ENCODE assay signal across 8 mouse cellular contexts in the genomic region with DNA sequence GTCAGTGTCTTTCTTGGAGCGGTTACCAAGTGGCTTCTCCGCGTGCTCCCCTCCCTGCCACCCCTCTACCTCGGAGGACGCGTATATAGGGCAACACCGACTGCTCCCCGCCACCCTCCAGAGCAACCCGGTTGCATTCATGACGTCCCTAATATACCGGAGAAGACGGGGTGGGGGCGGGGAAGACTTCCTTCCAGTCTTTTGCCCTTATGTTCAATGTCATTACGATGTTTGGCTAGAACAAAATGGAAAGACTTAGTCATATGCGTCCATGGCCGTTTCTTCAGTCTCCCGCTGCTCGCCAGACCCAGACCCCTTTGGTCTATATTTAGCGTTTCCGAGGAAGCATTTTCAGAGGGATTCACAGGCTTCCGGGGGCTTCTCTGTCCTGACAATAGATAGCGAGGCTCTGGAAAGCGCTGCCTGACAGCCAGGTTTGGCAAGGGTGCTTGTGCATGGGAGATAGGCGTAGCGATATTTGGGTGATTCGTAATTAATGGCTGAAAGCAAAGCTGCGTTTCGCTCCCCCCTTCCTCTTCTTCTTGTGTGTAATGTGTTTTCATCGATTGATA. TPM values are rescaled to one million over a fixed set of nuclear protein-coding genes. Genes with fewer than 3 reads are reported as not detected.
A peak's percentile ranks its signal among the peaks of the same experiment; 100 is the strongest.
DNase-seq lines count a peak whose midpoint lies in the region; ATAC-seq and TF ChIP-seq lines count a peak whose summit lies in the region.

No protein-coding gene starts in this region.

- DNase-seq in liver, embryonic 11.5 days (ENCODE audit: low spot score) = no peak
- DNase-seq in liver = no peak
- DNase-seq in limb, embryonic 14.5 days (ENCODE audit: low spot score) = peak; percentile 27
- DNase-seq in right cerebral cortex, adult 2 months (ENCODE audit: low spot score in 2 of 2) = peak; percentile 40 to 53
- no peak for DNase-seq in gastrocnemius, adult 8-10 months (ENCODE audit: low spot score in 2 of 2)
- DNase-seq in kidney, adult 9 months = no peak

- TF ChIP-seq CTCF in cortical plate, adult 2 months (IDR thresholded peaks at IDR 0.05; ENCODE audit: extremely low read depth, insufficient read depth, low read length) = no peak

- H3K36me3 ChIP-seq in liver, embryonic 11.5 days (ENCODE audit: control insufficient read depth, insufficient read depth, low read length) = no peaks in the 10 kb centered on the region
- H3K36me3 ChIP-seq in hindbrain, embryonic 12.5 days = no peaks in the 10 kb centered on the region
- H3K36me3 ChIP-seq in limb, embryonic 14.5 days (ENCODE audit: control insufficient read depth, insufficient read depth, low read length) = no peaks in the 10 kb centered on the region

- 0 out of 2 replicates have a peak, but pooled peaks have one; percentile 37 for TF ChIP-seq POLR2A in cortical plate, adult 2 months (IDR thresholded peaks at IDR 0.05; ENCODE audit: extremely low read depth, insufficient read depth, low read length)
- TF ChIP-seq POLR2A in limb, embryonic 14.5 days (IDR thresholded peaks at IDR 0.05; ENCODE audit: borderline replicate concordance, extremely low read depth, insufficient read depth, insufficient read length) = no peak

- WGBS in liver, embryonic 11.5 days = 2% methylated on average over 29 of the region's 29 CpGs
- under 1% methylated on average over 29 of the region's 29 CpGs for WGBS in hindbrain, embryonic 12.5 days
- WGBS in limb, embryonic 14.5 days = under 1% methylated on average over 26 of the region's 29 CpGs

- H3K9ac ChIP-seq in liver, embryonic 11.5 days (ENCODE audit: low read depth, low read length) = no peak overlapping the region
- peak overlapping the region; percentile 87 for H3K9ac ChIP-seq in hindbrain, embryonic 12.5 days
- peak overlapping the region; percentile 48 for H3K9ac ChIP-seq in limb, embryonic 14.5 days (ENCODE audit: low read depth, low read length, severe bottlenecking)

- no peaks in the 10 kb centered on the region for H3K9me3 ChIP-seq in liver, embryonic 11.5 days (ENCODE audit: control insufficient read depth, low read length)
- H3K9me3 ChIP-seq in hindbrain, embryonic 12.5 days (replicated peaks) = no peaks in the 10 kb centered on the region
- H3K9me3 ChIP-seq in limb, embryonic 14.5 days (ENCODE audit: control insufficient read depth, low read length) = no peaks in the 10 kb centered on the region

- H3K4me3 ChIP-seq in liver, embryonic 11.5 days (ENCODE audit: low read depth, low read length) = peak overlapping the region; percentile 56
- H3K4me3 ChIP-seq in cortical plate, adult 2 months (ENCODE audit: insufficient read depth, low read length) = peak overlapping the region; percentile 79
- peak overlapping the region; percentile 79 for H3K4me3 ChIP-seq in hindbrain, embryonic 12.5 days
- peak overlapping the region; percentile 66 for H3K4me3 ChIP-seq in limb, embryonic 14.5 days (replicated peaks; ENCODE audit: low read length)

- H3K27me3 ChIP-seq in liver, embryonic 11.5 days (replicated peaks; ENCODE audit: control insufficient read depth, insufficient read depth, low read length) = peaks cover 41% of the 10 kb centered on the region
- H3K27me3 ChIP-seq in hindbrain, embryonic 12.5 days = 0 out of 2 replicates have a peak, but pooled peaks cover 5% of the 10 kb centered on the region
- peaks cover 31% of the 10 kb centered on the region for H3K27me3 ChIP-seq in limb, embryonic 14.5 days (ENCODE audit: control insufficient read depth, insufficient read depth, low read length)

- peak overlapping the region; percentile 80 for H3K4me2 ChIP-seq in liver, embryonic 11.5 days
- peak overlapping the region; percentile 71 for H3K4me2 ChIP-seq in hindbrain, embryonic 12.5 days (replicated peaks)
- H3K4me2 ChIP-seq in limb, embryonic 14.5 days (replicated peaks; ENCODE audit: low read depth, low read length, severe bottlenecking) = peak overlapping the region; percentile 98

- no peak; the same call in 1 of the 2 replicates for ATAC-seq in liver, embryonic 11.5 days (replicated peaks; ENCODE audit: low FRiP score)
- peak; percentile 73 for ATAC-seq in hindbrain, embryonic 12.5 days (ENCODE audit: low FRiP score)
- peak; percentile 27; the same call in 1 of the 2 replicates for ATAC-seq in limb, embryonic 14.5 days (ENCODE audit: low FRiP score, low read depth)

- H3K27ac ChIP-seq in liver, embryonic 11.5 days (ENCODE audit: low read depth, low read length) = no peak overlapping the region
- H3K27ac ChIP-seq in cortical plate, adult 2 months (ENCODE audit: insufficient read depth, low read length) = peak overlapping the region; percentile 94
- peak overlapping the region; percentile 98 for H3K27ac ChIP-seq in hindbrain, embryonic 12.5 days
- no peak overlapping the region for H3K27ac ChIP-seq in limb, embryonic 14.5 days (replicated peaks; ENCODE audit: low read depth, low read length)

- H3K4me1 ChIP-seq in liver, embryonic 11.5 days (replicated peaks; ENCODE audit: control insufficient read depth, insufficient read depth, low read length) = no peaks in the 10 kb centered on the region; the same call in 1 of the 2 replicates
- H3K4me1 ChIP-seq in cortical plate, adult 2 months (ENCODE audit: control insufficient read depth, insufficient read depth, low read length) = no peaks in the 10 kb centered on the region; the same call in 1 of the 2 replicates
- peaks cover 15% of the 10 kb centered on the region for H3K4me1 ChIP-seq in hindbrain, embryonic 12.5 days
- peaks cover 6% of the 10 kb centered on the region; the same call in 1 of the 2 replicates for H3K4me1 ChIP-seq in limb, embryonic 14.5 days (ENCODE audit: control insufficient read depth, insufficient read depth, low read length)

RNA-seq across cellular contexts. Expression of a gene that starts 1.1 kb away (rescaled TPM):
- polyA plus RNA-seq in liver, embryonic 11.5 days (2014; fragmentation: Nextera tagmentation; extraction: Ambion mirVana) = 0.85 and 1.3 TPM in 2 replicates
- polyA plus RNA-seq in cortical plate, adult 2 months (2012; rRNA removed) = 133 and 146 TPM in 2 replicates
- polyA plus RNA-seq in hindbrain, embryonic 12.5 days (2016; fragmentation: Nextera tagmentation; extraction: Ambion mirVana) = 42.1 and 42.4 TPM in 2 replicates
- polyA plus RNA-seq in limb, embryonic 14.5 days (2012; rRNA removed) = 3.6 and 4.0 TPM in 2 replicates
- 3.6 and 4.2 TPM in 2 replicates for polyA plus RNA-seq in limb, embryonic 14.5 days (2014; fragmentation: Nextera tagmentation; extraction: Ambion mirVana)
- total RNA-seq in gastrocnemius, adult 8-10 months (2022) = not detected

Comparison
In these comparisons a context has a peak if more than half of its experiments do, and no peak if none do; other contexts are left out.
1. DNase-seq: peak in limb, embryonic 14.5 days (single experiment) and right cerebral cortex, adult 2 months (2 of 2); none in liver, embryonic 11.5 days (single experiment), liver (single experiment), gastrocnemius, adult 8-10 months (0 of 2) and kidney, adult 9 months (single experiment).
2. H3K27ac ChIP-seq: peak in cortical plate, adult 2 months (single experiment) and hindbrain, embryonic 12.5 days (single experiment); none in liver, embryonic 11.5 days (single experiment) and limb, embryonic 14.5 days (single experiment).
3. Peak in every context shown above with its lines, with median percentiles within 50 percentile points of each other: H3K4me2 ChIP-seq and H3K4me3 ChIP-seq.